Mouse (Mus musculus): Measurements from ENCODE around the gene Olfr875. TPM values are rescaled to one million over a fixed set of nuclear protein-coding genes. Genes with fewer than 3 reads are reported as not detected.

Olfr875 gene
- not detected for polyA plus RNA-seq (2014; fragmentation: Illumina TruSeq; extraction: RNeasy Lipid Tissue Mini Kit (QIAGEN cat#74804); ENCODE audit: low read depth, low replicate concordance)

GRCm38 (mm10) chr9:37771759-37772158 lies at the start of gene Olfr875:
Olfr875 (plus strand) TSS chr9:37771857.

DNA sequence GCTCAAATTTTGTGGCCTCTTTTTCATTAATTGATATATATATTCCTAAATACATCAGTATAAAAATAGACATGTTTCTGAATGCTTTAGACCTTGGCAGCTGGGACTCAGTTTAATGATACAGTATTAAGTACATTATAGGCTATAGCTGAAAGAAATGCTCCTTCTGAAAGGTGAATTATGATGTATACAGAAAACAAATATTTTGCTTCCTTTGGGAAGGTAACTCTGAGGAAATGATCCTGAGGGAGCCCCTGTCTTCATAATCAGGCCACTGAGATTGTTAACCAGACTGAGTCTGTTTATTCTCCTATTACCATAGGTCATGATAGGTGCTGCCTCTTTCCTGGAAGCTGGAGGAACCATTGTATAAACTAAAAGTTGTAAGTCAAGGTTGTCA lies 26.9 kb upstream of the Olfr875 start, which contains the start of gene Olfr874:
Olfr874 (plus strand) TSS at position 301 of the 400 bp plus-strand sequence.

GRCm38 (mm10) chr9:37802731-37803130 lies 31.1 kb downstream of the Olfr875 start, which contains the start of gene Olfr876:
Olfr876 (plus strand) TSS chr9:37803031.

Other genes with a start within 250 kb of the Olfr875 start
- gene Esam, start 243.8 kb upstream of the Olfr875 start, polyA plus RNA-seq (2014; fragmentation: Illumina TruSeq; extraction: RNeasy Lipid Tissue Mini Kit (QIAGEN cat#74804); ENCODE audit: low read depth, low replicate concordance) = 73.7 TPM
- gene Vsig2, start 232.6 kb upstream of the Olfr875 start, polyA plus RNA-seq (2014; fragmentation: Illumina TruSeq; extraction: RNeasy Lipid Tissue Mini Kit (QIAGEN cat#74804); ENCODE audit: low read depth, low replicate concordance) = 17.8 TPM
- gene Nrgn, start 219.0 kb upstream of the Olfr875 start, polyA plus RNA-seq (2014; fragmentation: Illumina TruSeq; extraction: RNeasy Lipid Tissue Mini Kit (QIAGEN cat#74804); ENCODE audit: low read depth, low replicate concordance) = 2.3 TPM
- gene Siae, start 216.2 kb upstream of the Olfr875 start, polyA plus RNA-seq (2014; fragmentation: Illumina TruSeq; extraction: RNeasy Lipid Tissue Mini Kit (QIAGEN cat#74804); ENCODE audit: low read depth, low replicate concordance) = 12.0 TPM
- gene Spa17, start 158.1 kb upstream of the Olfr875 start, polyA plus RNA-seq (2014; fragmentation: Illumina TruSeq; extraction: RNeasy Lipid Tissue Mini Kit (QIAGEN cat#74804); ENCODE audit: low read depth, low replicate concordance) = 9.9 TPM
- gene Tbrg1, start 114.5 kb upstream of the Olfr875 start, polyA plus RNA-seq (2014; fragmentation: Illumina TruSeq; extraction: RNeasy Lipid Tissue Mini Kit (QIAGEN cat#74804); ENCODE audit: low read depth, low replicate concordance) = 36.7 TPM
- gene Panx3, start 102.6 kb upstream of the Olfr875 start, polyA plus RNA-seq (2014; fragmentation: Illumina TruSeq; extraction: RNeasy Lipid Tissue Mini Kit (QIAGEN cat#74804); ENCODE audit: low read depth, low replicate concordance) = not detected
- gene Olfr160, start 55.6 kb upstream of the Olfr875 start, polyA plus RNA-seq (2014; fragmentation: Illumina TruSeq; extraction: RNeasy Lipid Tissue Mini Kit (QIAGEN cat#74804); ENCODE audit: low read depth, low replicate concordance) = not detected
- gene Olfr874, start 26.8 kb upstream of the Olfr875 start, polyA plus RNA-seq (2014; fragmentation: Illumina TruSeq; extraction: RNeasy Lipid Tissue Mini Kit (QIAGEN cat#74804); ENCODE audit: low read depth, low replicate concordance) = not detected
- not detected for gene Olfr876, start 31.2 kb downstream of the Olfr875 start, polyA plus RNA-seq (2014; fragmentation: Illumina TruSeq; extraction: RNeasy Lipid Tissue Mini Kit (QIAGEN cat#74804); ENCODE audit: low read depth, low replicate concordance)
- not detected for gene Olfr877, start 82.4 kb downstream of the Olfr875 start, polyA plus RNA-seq (2014; fragmentation: Illumina TruSeq; extraction: RNeasy Lipid Tissue Mini Kit (QIAGEN cat#74804); ENCODE audit: low read depth, low replicate concordance)
- gene Olfr145, start 124.9 kb downstream of the Olfr875 start, polyA plus RNA-seq (2014; fragmentation: Illumina TruSeq; extraction: RNeasy Lipid Tissue Mini Kit (QIAGEN cat#74804); ENCODE audit: low read depth, low replicate concordance) = not detected
- gene Olfr878, start 146.0 kb downstream of the Olfr875 start, polyA plus RNA-seq (2014; fragmentation: Illumina TruSeq; extraction: RNeasy Lipid Tissue Mini Kit (QIAGEN cat#74804); ENCODE audit: low read depth, low replicate concordance) = not detected
- gene Olfr881, start 220.0 kb downstream of the Olfr875 start, polyA plus RNA-seq (2014; fragmentation: Illumina TruSeq; extraction: RNeasy Lipid Tissue Mini Kit (QIAGEN cat#74804); ENCODE audit: low read depth, low replicate concordance) = not detected

Measured in heart, adult 10 weeks (tissue).